Mouse (Mus musculus) left cerebral cortex, adult 8-10 months (tissue): ENCODE measurements around the gene Zzz3. TPM values are rescaled to one million over a fixed set of nuclear protein-coding genes. Genes with fewer than 3 reads are reported as not detected.

Experiments
- DNase-seq, 2 experiments: peaks; one replicate each; pipeline ENCODE4 v3.0.0; 2022; ENCODE audit warnings: low spot score in 2 of 2
- total RNA-seq, 4 experiments: library from RNA; stranded (reverse); gene quantifications; 2 replicates each; pipeline ENCODE4 v1.2.4; 2022

Gene Zzz3
- total RNA-seq, 4 experiments from 2014 or later, result 48.1 to 52.1 (median 49.2) TPM

- DNase-seq, result no peak
Observed at GRCm38 (mm10) chr3:152494667-152495360, 99.5 kb downstream of the Zzz3 start.

- no peak for DNase-seq
Observed at GRCm38 (mm10) chr3:152495415-152495898, 100.2 kb downstream of the Zzz3 start.

GRCm38 (mm10) chr3:152497084-152497483 lies 101.8 kb downstream of the Zzz3 start:
- no peak for DNase-seq

GRCm38 (mm10) chr3:152497842-152498241 lies 102.6 kb downstream of the Zzz3 start:
- DNase-seq, result no peak

DNA sequence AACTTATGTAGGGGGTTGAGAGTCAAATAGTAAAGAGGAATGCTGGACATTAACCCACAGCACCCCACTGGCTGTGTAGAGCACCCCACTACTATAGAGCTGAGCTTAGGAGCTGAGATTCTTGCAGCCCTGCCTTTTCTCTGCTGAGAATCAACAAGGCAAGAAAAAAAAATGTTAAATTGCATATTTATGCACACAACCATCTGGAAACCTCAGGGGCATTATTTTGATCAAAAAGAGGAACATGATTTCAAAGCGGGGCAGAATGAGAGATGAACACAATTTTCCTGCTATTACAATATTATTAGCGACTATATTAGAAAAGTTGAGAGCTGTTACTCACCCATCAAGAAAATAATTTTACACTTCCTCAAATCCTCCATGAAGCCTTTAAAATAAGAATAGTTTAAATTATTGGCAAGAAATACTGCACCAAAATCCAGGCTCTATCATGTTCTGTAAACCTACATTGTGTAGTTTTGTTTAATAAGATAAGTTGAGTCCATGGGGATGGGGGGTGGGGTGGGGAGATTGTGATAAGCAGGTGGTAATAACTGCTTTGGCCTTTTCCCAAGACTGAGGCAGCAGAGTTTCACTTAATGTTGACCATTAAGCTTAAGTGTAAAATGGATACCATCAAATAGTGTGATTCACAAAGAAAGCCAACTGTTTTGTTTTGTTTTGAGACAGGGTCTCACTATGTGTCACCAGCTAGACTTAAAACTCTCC lies 103.9 kb downstream of the Zzz3 start:
- DNase-seq, result no peak

DNA sequence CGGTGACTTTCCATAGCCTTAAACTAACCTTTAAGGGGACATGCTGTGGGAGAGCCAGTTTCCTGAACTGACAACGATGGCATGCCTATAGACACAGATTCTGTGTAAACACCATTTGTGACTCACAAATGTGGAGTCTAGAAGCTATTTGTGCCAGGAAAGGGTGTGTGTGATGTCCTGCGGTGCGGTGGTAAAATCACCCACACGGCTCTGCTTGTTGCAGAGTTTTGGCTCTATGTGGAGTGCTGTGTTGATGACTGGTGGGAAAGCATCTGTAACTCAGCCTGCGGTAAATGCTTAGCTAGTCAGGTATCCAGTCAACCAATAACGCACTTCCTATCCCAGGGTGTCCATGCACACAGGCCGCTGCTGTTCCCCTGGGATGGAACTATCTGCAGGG lies 112.6 kb downstream of the Zzz3 start:
- DNase-seq, result no peak

- no peak for DNase-seq
Observed at GRCm38 (mm10) chr3:152508419-152508993, 113.2 kb downstream of the Zzz3 start.

DNA sequence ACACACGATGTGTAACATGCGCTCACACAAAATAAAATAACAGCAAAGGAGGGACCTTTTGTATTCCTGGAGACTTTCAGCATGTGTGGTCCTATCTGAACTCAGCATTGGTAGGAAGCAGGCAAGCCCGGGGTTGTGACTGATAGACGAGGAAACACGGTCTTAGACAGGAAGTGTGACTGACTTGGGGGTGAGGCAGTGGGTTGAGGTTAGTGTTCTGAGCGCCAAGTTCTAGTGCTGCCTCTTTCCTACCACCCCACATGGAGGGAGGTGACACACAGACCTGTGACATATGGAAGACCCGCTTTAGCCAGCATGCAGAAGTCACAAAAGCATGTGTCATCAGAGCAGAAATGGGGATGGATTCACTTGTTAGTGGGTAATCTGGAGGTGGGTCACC lies 114.0 kb downstream of the Zzz3 start:
- no peak for DNase-seq

Other genes starting within 250 kb of the Zzz3 start
- 1 to 10 TPM; 3.3 to 6.7 (median 5.0) TPM for gene Gipc2, start 229.2 kb upstream of the Zzz3 start, total RNA-seq
- gene Dnajb4, start 185.2 kb upstream of the Zzz3 start, total RNA-seq, result 10 to 100 TPM; 62.7 to 70.1 (median 65.9) TPM
- gene Fubp1, start 185.1 kb upstream of the Zzz3 start, total RNA-seq, result 100 to 1,000 TPM in 3 of 4 experiments, 10 to 100 TPM in 1; 98.9 to 115 (median 104) TPM
- gene Nexn, start 129.1 kb upstream of the Zzz3 start, total RNA-seq, result 1 to 10 TPM; 6.5 to 9.8 (median 7.7) TPM
- gene Miga1, start 55.1 kb upstream of the Zzz3 start, total RNA-seq, result 10 to 100 TPM; 82.5 to 93.1 (median 87.5) TPM
- gene Usp33, start 49.0 kb upstream of the Zzz3 start, total RNA-seq, result 100 to 1,000 TPM; 129 to 150 (median 142) TPM